Mouse (Mus musculus): ENCODE data around the gene Gm10320. TPM values are rescaled to one million over a fixed set of nuclear protein-coding genes. Genes with fewer than 3 reads are reported as not detected.

Gene Gm10320
- polyA plus RNA-seq, 2 experiments, result 0.85 to 0.96 TPM

- Histone ChIP-seq H3K9ac (replicated peaks) (no peak overlapping the region), H3K27ac (no peak overlapping the region), H3K4me2 (ENCODE audit: low read depth) (no peak overlapping the region), H3K36me3 (replicated peaks; ENCODE audit: control insufficient read depth, insufficient read depth, low read depth) (no peaks in the 10 kb centered on the region), H3K4me1 (replicated peaks; ENCODE audit: control insufficient read depth in 2 of 2, insufficient read depth in 2 of 2, low read length in 1 of 2) (no peaks in the 10 kb centered on the region), H3K4me3 (ENCODE audit: insufficient read depth in 1 of 2, low read depth in 2 of 2, low read length in 2 of 2) (no peak overlapping the region), H3K27me3 (ENCODE audit: control insufficient read depth, insufficient read depth, low read length) (no peaks in the 10 kb centered on the region), H3K9me3 (ENCODE audit: control insufficient read depth, low read length) (no peaks in the 10 kb centered on the region)
- no peak for TF ChIP-seq EP300 (IDR thresholded peaks at IDR 0.05; ENCODE audit: low read depth)
- TF ChIP-seq CTCF (IDR thresholded peaks at IDR 0.05; ENCODE audit: low read depth), result no peak
- ATAC-seq (ENCODE audit: insufficient read depth), result no peak
- WGBS (ENCODE audit: insufficient replicate concordance), result 68% methylated on average over 10 of the region's 10 CpGs
- no peak for DNase-seq (ENCODE audit: low read depth in 3 of 3, low spot score in 3 of 3)
Observed at GRCm38 (mm10) chr13:98455646-98456045, 36.2 kb downstream of the Gm10320 start.

- TF ChIP-seq CTCF (IDR thresholded peaks at IDR 0.05; ENCODE audit: low read depth), result no peak
- no peak for TF ChIP-seq EP300 (IDR thresholded peaks at IDR 0.05; ENCODE audit: low read depth)
- no peak overlapping the region for H3K27ac ChIP-seq
- no peaks in the 10 kb centered on the region for H3K4me1 ChIP-seq (replicated peaks; ENCODE audit: control insufficient read depth in 2 of 2, insufficient read depth in 2 of 2, low read length in 1 of 2)
- 64% methylated on average over 12 of the region's 12 CpGs for WGBS (ENCODE audit: insufficient replicate concordance)
- H3K36me3 ChIP-seq (replicated peaks; ENCODE audit: control insufficient read depth, insufficient read depth, low read depth), result no peaks in the 10 kb centered on the region
- no peak for ATAC-seq (ENCODE audit: insufficient read depth)
- no peaks in the 10 kb centered on the region for H3K27me3 ChIP-seq (ENCODE audit: control insufficient read depth, insufficient read depth, low read length)
- H3K9ac ChIP-seq (replicated peaks), result no peak overlapping the region
- H3K4me2 ChIP-seq (ENCODE audit: low read depth), result no peak overlapping the region
- no peak overlapping the region for H3K4me3 ChIP-seq (ENCODE audit: insufficient read depth in 1 of 2, low read depth in 2 of 2, low read length in 2 of 2)
- no peaks in the 10 kb centered on the region for H3K9me3 ChIP-seq (ENCODE audit: control insufficient read depth, low read length)
- DNase-seq (ENCODE audit: low read depth in 3 of 3, low spot score in 3 of 3), result no peak
Observed at GRCm38 (mm10) chr13:98454224-98454967, 37.4 kb downstream of the Gm10320 start.

DNA sequence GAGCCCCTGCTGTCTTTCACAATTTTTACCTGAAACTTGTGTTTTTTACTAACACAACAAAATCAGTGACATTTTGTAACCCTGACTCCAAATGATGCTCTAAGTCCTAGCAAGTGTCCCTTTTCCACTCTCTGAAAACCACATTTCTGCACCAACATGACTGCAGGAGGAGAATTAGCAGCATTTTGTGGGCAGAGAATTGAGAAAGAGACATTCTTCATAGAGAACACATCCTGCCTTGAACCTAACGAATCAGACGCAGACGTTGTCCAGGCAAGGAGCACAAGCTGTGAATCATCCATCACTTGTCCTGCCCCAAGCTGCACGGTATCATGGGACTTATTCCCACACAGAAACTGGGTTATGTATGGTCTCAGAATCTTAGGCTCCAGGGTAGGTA is 38.7 kb downstream of the Gm10320 start:
- Histone ChIP-seq H3K4me1 (replicated peaks; ENCODE audit: control insufficient read depth in 2 of 2, insufficient read depth in 2 of 2, low read length in 1 of 2) (no peaks in the 10 kb centered on the region), H3K9ac (replicated peaks) (no peak overlapping the region), H3K9me3 (ENCODE audit: control insufficient read depth, low read length) (no peaks in the 10 kb centered on the region), H3K4me3 (ENCODE audit: insufficient read depth in 1 of 2, low read depth in 2 of 2, low read length in 2 of 2) (no peak overlapping the region), H3K4me2 (ENCODE audit: low read depth) (no peak overlapping the region), H3K36me3 (replicated peaks; ENCODE audit: control insufficient read depth, insufficient read depth, low read depth) (no peaks in the 10 kb centered on the region), H3K27me3 (ENCODE audit: control insufficient read depth, insufficient read depth, low read length) (no peaks in the 10 kb centered on the region), H3K27ac (no peak overlapping the region)
- ATAC-seq (ENCODE audit: insufficient read depth) (no peak), DNase-seq (ENCODE audit: low read depth in 3 of 3, low spot score in 3 of 3) (no peak)
- WGBS (ENCODE audit: insufficient replicate concordance), result 53% methylated on average over 4 of the region's 4 CpGs
- TF ChIP-seq EP300 (IDR thresholded peaks at IDR 0.05; ENCODE audit: low read depth) (no peak), CTCF (IDR thresholded peaks at IDR 0.05; ENCODE audit: low read depth) (no peak)

DNA sequence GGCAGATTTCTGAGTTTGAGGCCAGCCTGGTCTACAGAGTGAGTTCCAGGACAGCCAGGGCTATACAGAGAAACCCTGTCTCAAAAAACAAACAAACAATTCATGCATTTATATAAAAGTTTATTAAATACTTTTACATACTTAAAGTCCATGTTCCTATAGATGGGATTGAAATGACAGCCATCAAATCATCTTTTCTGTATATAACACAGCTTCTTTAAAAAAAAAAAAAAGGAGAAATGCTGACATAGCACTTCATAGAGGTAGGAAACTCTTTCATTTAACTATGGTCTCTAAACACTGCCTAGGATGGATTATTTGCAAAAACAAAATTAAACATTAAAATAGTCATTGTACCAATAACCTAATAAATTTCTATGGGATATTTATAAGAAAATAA is 43.1 kb downstream of the Gm10320 start:
- TF ChIP-seq EP300 (IDR thresholded peaks at IDR 0.05; ENCODE audit: low read depth) (no peak), CTCF (IDR thresholded peaks at IDR 0.05; ENCODE audit: low read depth) (no peak)
- Histone ChIP-seq H3K9ac (replicated peaks) (no peak overlapping the region), H3K4me3 (ENCODE audit: insufficient read depth in 1 of 2, low read depth in 2 of 2, low read length in 2 of 2) (no peak overlapping the region), H3K4me1 (replicated peaks; ENCODE audit: control insufficient read depth in 2 of 2, insufficient read depth in 2 of 2, low read length in 1 of 2) (no peaks in the 10 kb centered on the region), H3K9me3 (ENCODE audit: control insufficient read depth, low read length) (no peaks in the 10 kb centered on the region), H3K27me3 (ENCODE audit: control insufficient read depth, insufficient read depth, low read length) (no peaks in the 10 kb centered on the region), H3K27ac (no peak overlapping the region), H3K4me2 (ENCODE audit: low read depth) (no peak overlapping the region), H3K36me3 (replicated peaks; ENCODE audit: control insufficient read depth, insufficient read depth, low read depth) (no peaks in the 10 kb centered on the region)
- ATAC-seq (ENCODE audit: insufficient read depth) (no peak), DNase-seq (ENCODE audit: low read depth in 3 of 3, low spot score in 3 of 3) (no peak)

DNA sequence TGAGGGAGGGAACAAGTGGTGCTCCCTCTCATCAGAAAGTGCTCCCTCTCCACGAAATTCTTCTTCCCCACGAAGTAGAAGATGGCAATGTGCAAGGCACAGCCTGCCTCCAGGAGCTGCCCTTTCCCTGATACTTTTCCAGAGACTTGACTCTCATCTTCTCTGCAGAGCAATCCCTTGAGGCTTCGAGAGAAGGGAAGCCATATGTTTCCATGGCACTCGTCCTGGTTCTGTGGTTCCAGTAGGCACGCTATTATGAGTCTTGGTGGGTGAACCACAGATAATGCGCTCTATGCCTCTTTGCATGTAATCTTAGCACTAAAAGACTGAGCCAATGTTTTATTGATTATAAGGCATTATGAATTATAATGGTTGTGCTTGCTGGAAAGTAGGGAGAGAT is 44.1 kb downstream of the Gm10320 start:
- no peaks in the 10 kb centered on the region for H3K4me1 ChIP-seq (replicated peaks; ENCODE audit: control insufficient read depth in 2 of 2, insufficient read depth in 2 of 2, low read length in 1 of 2)
- ATAC-seq (ENCODE audit: insufficient read depth), result no peak
- no peak for TF ChIP-seq CTCF (IDR thresholded peaks at IDR 0.05; ENCODE audit: low read depth)
- no peak for TF ChIP-seq EP300 (IDR thresholded peaks at IDR 0.05; ENCODE audit: low read depth)
- H3K4me2 ChIP-seq (ENCODE audit: low read depth), result no peak overlapping the region
- H3K27me3 ChIP-seq (ENCODE audit: control insufficient read depth, insufficient read depth, low read length), result no peaks in the 10 kb centered on the region
- no peak overlapping the region for H3K4me3 ChIP-seq (ENCODE audit: insufficient read depth in 1 of 2, low read depth in 2 of 2, low read length in 2 of 2)
- WGBS (ENCODE audit: insufficient replicate concordance), result 55% methylated on average over 6 of the region's 6 CpGs
- no peak overlapping the region for H3K9ac ChIP-seq (replicated peaks)
- no peaks in the 10 kb centered on the region for H3K36me3 ChIP-seq (replicated peaks; ENCODE audit: control insufficient read depth, insufficient read depth, low read depth)
- no peaks in the 10 kb centered on the region for H3K9me3 ChIP-seq (ENCODE audit: control insufficient read depth, low read length)
- DNase-seq (ENCODE audit: low read depth in 3 of 3, low spot score in 3 of 3), result no peak
- no peak overlapping the region for H3K27ac ChIP-seq

All from liver, embryonic 14.5 days (tissue).